Mouse (Mus musculus) ZHBTc4 (cell line): ENCODE results near the gene Rph3a.
"Not testable (repeated sequence)": the region's sequence is repeated elsewhere in the genome, so short reads cannot be mapped to it uniquely, and the experiment has no call there.

Source experiments
- DNase-seq: peaks from one replicate; pipeline ENCODE4 v3.0.0-alpha.2; 2011; ENCODE audit warnings: low read depth, low spot score

Rph3a gene

GRCm38 (mm10) chr5:120974522-120974921, 35.4 kb downstream of the Rph3a start:
- DNase-seq = peak; percentile 58

- no peak for DNase-seq
These were observed 37.6 kb downstream of the Rph3a start for GRCm38 (mm10) chr5:120972278-120972677.

GRCm38 (mm10) chr5:120971326-120971725, 38.6 kb downstream of the Rph3a start:
- no peak for DNase-seq

GRCm38 (mm10) chr5:120969703-120970102, 40.2 kb downstream of the Rph3a start:
- DNase-seq = no peak

GRCm38 (mm10) chr5:120968799-120969198, 41.1 kb downstream of the Rph3a start:
- no peak for DNase-seq

- no peak for DNase-seq
These were observed 41.8 kb downstream of the Rph3a start for GRCm38 (mm10) chr5:120968134-120968532.

GRCm38 (mm10) chr5:120967355-120968133, 42.3 kb downstream of the Rph3a start:
- DNase-seq = no peak

- no peak for DNase-seq
These were observed 43.0 kb downstream of the Rph3a start for GRCm38 (mm10) chr5:120966894-120967293.

GRCm38 (mm10) chr5:120966156-120966555, 43.7 kb downstream of the Rph3a start:
- no peak for DNase-seq

GRCm38 (mm10) chr5:120961004-120961403, 48.9 kb downstream of the Rph3a start:
- DNase-seq = peak; percentile 64

- DNase-seq = peak; percentile 67
These were observed 55.9 kb downstream of the Rph3a start for GRCm38 (mm10) chr5:120953974-120954373.

- DNase-seq = no peak
These were observed 57.6 kb downstream of the Rph3a start for GRCm38 (mm10) chr5:120952242-120952770.

GRCm38 (mm10) chr5:120942076-120942475, 67.8 kb downstream of the Rph3a start:
- DNase-seq = no peak

- DNase-seq = peak; percentile 97
These were observed 71.3 kb downstream of the Rph3a start for GRCm38 (mm10) chr5:120938586-120938985.

GRCm38 (mm10) chr5:120937841-120938240, 72.1 kb downstream of the Rph3a start:
- DNase-seq = no peak

GRCm38 (mm10) chr5:120933966-120934365, 75.9 kb downstream of the Rph3a start:
- DNase-seq = peak; percentile 75

GRCm38 (mm10) chr5:120927036-120927435, 82.9 kb downstream of the Rph3a start:
- no peak for DNase-seq

GRCm38 (mm10) chr5:120926311-120926710, 83.6 kb downstream of the Rph3a start:
- not testable (repeated sequence) for DNase-seq

- not testable (repeated sequence) for DNase-seq
These were observed 85.4 kb downstream of the Rph3a start for GRCm38 (mm10) chr5:120924520-120924919.

GRCm38 (mm10) chr5:120923969-120924368, 85.9 kb downstream of the Rph3a start:
- no peak for DNase-seq

- DNase-seq = no peak
These were observed 89.6 kb downstream of the Rph3a start for GRCm38 (mm10) chr5:120920296-120920695.

GRCm38 (mm10) chr5:120919156-120919935, 90.5 kb downstream of the Rph3a start:
- DNase-seq = not testable (repeated sequence)
